30 mouse cellular contexts compared by ENCODE assay signal in genomic region chr14:52133584-52133983, GRCm38 (mm10). TPM values are rescaled to one million over a fixed set of nuclear protein-coding genes. Genes with fewer than 3 reads are reported as not detected.
DNase-seq lines count a peak whose midpoint lies in the region; ATAC-seq and TF ChIP-seq lines count a peak whose summit lies in the region.
"Had no signal": no experiment of that assay in that cellular context is flagged by ENCODE, and none has a peak within 500 bp of the region (broad histone marks: within the 10 kb centered on the region; RNA-seq: fewer than 3 reads in every experiment).

No protein-coding gene starts in this region.

- H3K36me3 ChIP-seq in liver, adult 2 months (ENCODE audit: control insufficient read depth, insufficient read depth, low read length): no peaks in the 10 kb centered on the region
- no peaks in the 10 kb centered on the region for H3K36me3 ChIP-seq in liver, postnatal 0 days (replicated peaks; ENCODE audit: insufficient read depth, low read length)
- H3K36me3 ChIP-seq in splenic B cell, adult 2 months (ENCODE audit: control insufficient read depth, insufficient read depth, low read length, poor library complexity, severe bottlenecking): no peaks in the 10 kb centered on the region
- H3K36me3 ChIP-seq: forebrain, embryonic 10.5 days; forebrain, embryonic 15.5 days; G1E; hindbrain, embryonic 13.5 days; kidney, embryonic 15.5 days; limb, embryonic 10.5 days; limb, embryonic 15.5 days; neural tube, embryonic 15.5 days had no signal

- no peak overlapping the region for H3K4me3 ChIP-seq in liver, adult 2 months (ENCODE audit: insufficient read depth, low read depth, low read length)
- no peak overlapping the region for H3K4me3 ChIP-seq in liver, postnatal 0 days (ENCODE audit: low read depth, low read length)
- H3K4me3 ChIP-seq: forebrain, embryonic 10.5 days; forebrain, embryonic 15.5 days; hindbrain, embryonic 13.5 days; kidney, embryonic 15.5 days; layer of hippocampus, adult 2 months; limb, embryonic 10.5 days; limb, embryonic 15.5 days; neural tube, embryonic 15.5 days had no signal

- H3K9ac ChIP-seq in liver, adult 2 months (ENCODE audit: low read depth, low read length): no peak overlapping the region
- H3K9ac ChIP-seq in liver, postnatal 0 days (replicated peaks): no peak overlapping the region
- H3K9ac ChIP-seq: forebrain, embryonic 15.5 days; hindbrain, embryonic 13.5 days; kidney, embryonic 15.5 days; limb, embryonic 15.5 days; liver, embryonic 14.5 days; lung, embryonic 14.5 days; neural tube, embryonic 15.5 days had no signal

- WGBS in liver, adult 2 months: 76% methylated on average over 5 of the region's 5 CpGs
- WGBS in liver, postnatal 0 days (ENCODE audit: insufficient replicate concordance): 49% methylated on average over 5 of the region's 5 CpGs

- no peaks in the 10 kb centered on the region for H3K9me3 ChIP-seq in liver, postnatal 0 days (ENCODE audit: low read length)
- H3K9me3 ChIP-seq: forebrain, embryonic 10.5 days; forebrain, embryonic 15.5 days; hindbrain, embryonic 13.5 days; kidney, embryonic 15.5 days; limb, embryonic 10.5 days; limb, embryonic 15.5 days; neural tube, embryonic 15.5 days had no signal

- no peak for ATAC-seq in liver, postnatal 0 days
- ATAC-seq: forebrain, embryonic 15.5 days; intestine, postnatal 0 days; Patski had no signal

- no peaks in the 10 kb centered on the region for H3K79me2 ChIP-seq in liver, adult 2 months (ENCODE audit: control insufficient read depth, insufficient read depth, low read length)

- no peak for TF ChIP-seq EP300 in liver, postnatal 0 days (IDR thresholded peaks at IDR 0.05; ENCODE audit: low read depth)

- no peak for TF ChIP-seq POLR2A in liver, adult 2 months (IDR thresholded peaks at IDR 0.05; ENCODE audit: extremely low read depth, insufficient read depth, low read length)

- H3K4me2 ChIP-seq in liver, postnatal 0 days (ENCODE audit: low read depth, low read length): no peak overlapping the region
- H3K4me2 ChIP-seq: forebrain, embryonic 15.5 days; heart, embryonic 11.5 days; hindbrain, embryonic 13.5 days; kidney, embryonic 15.5 days; limb, embryonic 15.5 days; lung, embryonic 14.5 days; neural tube, embryonic 15.5 days had no signal

- DNase-seq in liver, adult 2 months (ENCODE audit: extremely low read depth, low read depth, low spot score): peak; percentile 23
- DNase-seq in liver, postnatal 0 days: no peak
- DNase-seq in adipocyte (ENCODE audit: low spot score): peak; percentile 61
- DNase-seq in gonadal fat pad, adult 2 months (ENCODE audit: low read depth): peak; percentile 62
- peak; percentile 29 for DNase-seq in splenic B cell, adult 2 months (ENCODE audit: low read depth, low spot score)
- DNase-seq in adrenal gland, adult 2 months: no peak
- DNase-seq in layer of hippocampus, postnatal 10 days (ENCODE audit: low spot score in 2 of 2): no peak
- DNase-seq: adrenal gland, postnatal 36 days; cerebellum, adult 2 months; cerebellum, postnatal 14 days; gastrocnemius, postnatal 36 days; heart, postnatal 4 days; kidney, postnatal 36 days; lung, embryonic 14.5 days; midbrain, embryonic 14.5 days; right cerebral cortex, postnatal 25 days; thymus, postnatal 36 days had no signal

- H3K27ac ChIP-seq in liver, adult 2 months (replicated peaks; ENCODE audit: insufficient read depth, low read depth, low read length): no peak overlapping the region
- H3K27ac ChIP-seq in liver, postnatal 0 days (ENCODE audit: low read depth): no peak overlapping the region
- H3K27ac ChIP-seq: forebrain, embryonic 10.5 days; forebrain, embryonic 15.5 days; hindbrain, embryonic 13.5 days; kidney, embryonic 15.5 days; layer of hippocampus, adult 2 months; limb, embryonic 10.5 days; limb, embryonic 15.5 days; liver, embryonic 14.5 days; neural tube, embryonic 15.5 days had no signal

- no peaks in the 10 kb centered on the region for H3K4me1 ChIP-seq in liver, adult 2 months (ENCODE audit: control insufficient read depth, insufficient read depth, low read length)
- H3K4me1 ChIP-seq in liver, postnatal 0 days (ENCODE audit: insufficient read depth): no peaks in the 10 kb centered on the region
- H3K4me1 ChIP-seq: forebrain, embryonic 10.5 days; forebrain, embryonic 15.5 days; hindbrain, embryonic 13.5 days; kidney, embryonic 15.5 days; limb, embryonic 10.5 days; limb, embryonic 15.5 days; neural tube, embryonic 15.5 days had no signal

- no peak for TF ChIP-seq CTCF in liver, adult 2 months (IDR thresholded peaks at IDR 0.05; ENCODE audit: low read depth, low read length)
- TF ChIP-seq CTCF in liver, postnatal 0 days (IDR thresholded peaks at IDR 0.05; ENCODE audit: low read depth): no peak

- H3K27me3 ChIP-seq in liver, adult 2 months (ENCODE audit: control insufficient read depth, insufficient read depth, low read length): no peaks in the 10 kb centered on the region
- H3K27me3 ChIP-seq in liver, postnatal 0 days (ENCODE audit: insufficient read depth, low read length): no peaks in the 10 kb centered on the region
- no peaks in the 10 kb centered on the region for H3K27me3 ChIP-seq in splenic B cell, adult 2 months (ENCODE audit: control insufficient read depth, insufficient read depth, low read length, poor library complexity, severe bottlenecking)
- H3K27me3 ChIP-seq: forebrain, embryonic 15.5 days; hindbrain, embryonic 13.5 days; kidney, embryonic 15.5 days; limb, embryonic 15.5 days; neural tube, embryonic 15.5 days; Patski had no signal

RNA-seq across cellular contexts. Expression of gene Rpgrip1, which starts 23.1 kb away (rescaled TPM):
- total RNA-seq in liver, adult 2 months (2014; rRNA removed): 0.55 and 1.2 TPM in 2 replicates
- polyA plus RNA-seq in liver, adult 2 months (2012; rRNA removed): 0.35 and 0.50 TPM in 2 replicates
- polyA plus RNA-seq in liver, postnatal 0 days (2015; fragmentation: Nextera tagmentation; extraction: Ambion mirVana): 23.9 and 30.7 TPM in 2 replicates
- 4.0 and 4.4 TPM in 2 replicates for polyA plus RNA-seq in gonadal fat pad, adult 2 months (2012; rRNA removed)
- 1 to 10 TPM in 1 of 2 experiments, under 1 TPM in 1; 0.26 to 1.2 TPM for total RNA-seq in adrenal gland, adult 2 months (2021)
- 0.33 and 0.55 TPM in 2 replicates for polyA plus RNA-seq in adrenal gland, adult 2 months (2012; rRNA removed)
- total RNA-seq in layer of hippocampus, postnatal 10 days (2021): 1 to 10 TPM; 1.8 to 3.3 TPM
- total RNA-seq: gastrocnemius, postnatal 36 days had no signal

RNA-seq across cellular contexts. Expression of gene Hnrnpc, which starts 29.8 kb away (rescaled TPM):
- 77.5 and 84.4 TPM in 2 replicates for total RNA-seq in liver, adult 2 months (2014; rRNA removed)
- 50.8 and 55.8 TPM in 2 replicates for polyA plus RNA-seq in liver, adult 2 months (2012; rRNA removed)
- polyA plus RNA-seq in liver, postnatal 0 days (2015; fragmentation: Nextera tagmentation; extraction: Ambion mirVana): 124 and 129 TPM in 2 replicates
- 62.5 and 71.6 TPM in 2 replicates for polyA plus RNA-seq in gonadal fat pad, adult 2 months (2012; rRNA removed)
- 100 to 1,000 TPM; 240 to 298 TPM for total RNA-seq in adrenal gland, adult 2 months (2021)
- polyA plus RNA-seq in adrenal gland, adult 2 months (2012; rRNA removed): 24.4 and 40.6 TPM in 2 replicates
- total RNA-seq in layer of hippocampus, postnatal 10 days (2021): 100 to 1,000 TPM; 213 to 215 TPM

Comparison
In these comparisons a context has a peak if more than half of its experiments do, and no peak if none do; other contexts are left out.
1. DNase-seq: peak in liver, adult 2 months (single experiment), adipocyte (single experiment), gonadal fat pad, adult 2 months (single experiment) and splenic B cell, adult 2 months (single experiment); none in liver, postnatal 0 days (single experiment), adrenal gland, adult 2 months (single experiment) and layer of hippocampus, postnatal 10 days (0 of 2).